Mouse (Mus musculus) kidney, adult 9 months (tissue): ENCODE data around the gene Fam241a.
A peak's percentile ranks its signal among the peaks of the same experiment; 100 is the strongest.

ENCODE experiments used
- DNase-seq: peaks from one replicate; pipeline ENCODE4 v3.0.0; 2022

The Fam241a gene

GRCm38 (mm10) chr3:127834040-127834439 is 62.1 kb downstream of the Fam241a start:
- DNase-seq, result peak; percentile 44

GRCm38 (mm10) chr3:127831079-127831478 is 65.0 kb downstream of the Fam241a start:
- no peak for DNase-seq

GRCm38 (mm10) chr3:127830183-127830582 is 65.9 kb downstream of the Fam241a start:
- DNase-seq, result no peak

- DNase-seq, result peak; percentile 52
Measured at GRCm38 (mm10) chr3:127827123-127827522, 69.0 kb downstream of the Fam241a start.

GRCm38 (mm10) chr3:127826503-127826902 is 69.6 kb downstream of the Fam241a start:
- DNase-seq, result no peak

GRCm38 (mm10) chr3:127823886-127824863 is 71.9 kb downstream of the Fam241a start:
- no peak for DNase-seq

GRCm38 (mm10) chr3:127821209-127821608 is 74.9 kb downstream of the Fam241a start:
- no peak for DNase-seq

GRCm38 (mm10) chr3:127820400-127820799 is 75.7 kb downstream of the Fam241a start:
- no peak for DNase-seq
